Mouse (Mus musculus): ENCODE results near the gene Cntrl.
A peak's percentile ranks its signal among the peaks of the same experiment; 100 is the strongest.

Cntrl gene

DNA sequence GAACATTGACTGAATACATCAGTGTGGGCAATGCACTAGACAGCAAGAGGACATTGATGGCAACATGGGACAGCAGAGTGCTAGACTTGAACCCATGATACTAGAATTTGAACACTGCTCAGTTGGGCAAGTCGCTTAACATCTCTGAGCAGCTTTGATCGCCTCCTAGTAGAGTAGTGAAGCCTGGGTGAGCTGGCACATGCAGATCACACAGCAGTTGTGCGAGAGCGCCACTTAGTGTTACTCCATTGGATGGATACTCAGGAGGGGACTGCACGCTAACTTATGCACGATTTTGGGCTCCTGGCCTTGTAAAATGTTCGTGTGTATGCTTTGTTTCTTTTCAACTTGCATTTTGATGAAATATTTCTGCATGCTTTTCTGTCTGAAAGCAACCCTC is 15.4 kb downstream of the Cntrl start:
- DNase-seq (ENCODE audit: low read depth, low spot score): peak; percentile 53

GRCm38 (mm10) chr2:35131491-35131890 is 22.2 kb downstream of the Cntrl start:
- no peak for DNase-seq (ENCODE audit: low read depth, low spot score)

GRCm38 (mm10) chr2:35131991-35132661 is 22.8 kb downstream of the Cntrl start:
- DNase-seq (ENCODE audit: low read depth, low spot score): peak; percentile 97

GRCm38 (mm10) chr2:35132662-35133055 is 23.4 kb downstream of the Cntrl start:
- DNase-seq (ENCODE audit: low read depth, low spot score): no peak

DNA sequence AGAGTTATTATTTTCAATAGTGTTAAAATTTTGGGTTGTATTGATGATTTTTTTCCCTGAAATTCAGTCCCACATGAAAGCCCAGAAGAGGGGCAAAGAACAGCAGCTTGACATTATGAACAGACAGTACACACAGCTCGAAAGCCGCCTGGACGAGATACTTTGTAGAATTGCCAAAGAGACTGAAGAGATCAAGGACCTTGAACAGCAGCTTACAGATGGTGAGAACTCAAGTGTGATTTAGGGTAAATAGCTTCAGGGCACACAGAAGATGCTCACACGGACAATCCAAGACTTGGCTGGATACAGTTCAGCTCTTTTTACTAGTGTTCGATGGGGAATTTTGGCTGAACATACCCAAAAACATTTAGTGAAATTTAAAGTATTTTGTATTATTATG is 24.6 kb downstream of the Cntrl start:
- DNase-seq (ENCODE audit: low read depth, low spot score): no peak

- no peak for DNase-seq (ENCODE audit: low read depth, low spot score)
Measured at GRCm38 (mm10) chr2:35138576-35138975, 29.3 kb downstream of the Cntrl start.

DNA sequence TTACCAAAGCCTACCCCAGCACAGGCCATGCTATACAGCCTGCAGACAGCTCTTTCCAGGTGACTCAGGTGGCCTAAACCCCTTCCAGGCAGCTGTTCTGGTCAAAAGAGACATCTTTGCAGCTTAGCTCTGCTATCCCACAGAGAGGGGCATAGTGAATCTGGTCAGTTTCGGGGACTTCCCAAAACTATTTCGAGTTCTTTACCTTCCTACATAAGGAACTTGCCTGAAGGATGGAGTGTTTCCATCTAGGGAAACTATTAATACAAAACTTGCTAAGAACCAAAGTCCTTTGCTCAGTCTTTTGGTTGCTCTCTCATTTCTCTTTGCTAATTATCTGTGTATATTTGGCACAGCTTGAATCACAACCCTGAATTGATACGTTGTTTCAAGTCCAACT is 32.4 kb downstream of the Cntrl start:
- no peak for DNase-seq (ENCODE audit: low read depth, low spot score)

DNA sequence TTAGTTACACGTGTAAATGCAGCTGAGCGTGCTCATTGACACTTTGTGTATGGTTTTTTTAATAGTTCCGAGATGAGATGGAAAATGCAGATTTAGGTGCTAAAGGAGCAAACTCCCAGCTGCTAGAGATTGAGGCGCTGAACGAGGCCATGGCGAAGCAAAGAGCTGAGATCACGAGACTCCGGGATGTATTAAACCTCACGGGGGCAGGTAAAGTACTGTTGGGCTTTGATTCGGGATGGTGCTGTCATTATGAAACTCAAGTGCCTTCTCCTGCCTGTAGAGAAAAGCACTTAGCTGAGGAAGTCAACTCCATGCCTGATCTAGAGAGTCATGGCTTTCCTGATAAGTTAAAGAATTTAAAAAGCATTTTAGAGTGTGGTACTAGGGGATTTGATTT is 39.5 kb downstream of the Cntrl start:
- DNase-seq (ENCODE audit: low read depth, low spot score): no peak

DNA sequence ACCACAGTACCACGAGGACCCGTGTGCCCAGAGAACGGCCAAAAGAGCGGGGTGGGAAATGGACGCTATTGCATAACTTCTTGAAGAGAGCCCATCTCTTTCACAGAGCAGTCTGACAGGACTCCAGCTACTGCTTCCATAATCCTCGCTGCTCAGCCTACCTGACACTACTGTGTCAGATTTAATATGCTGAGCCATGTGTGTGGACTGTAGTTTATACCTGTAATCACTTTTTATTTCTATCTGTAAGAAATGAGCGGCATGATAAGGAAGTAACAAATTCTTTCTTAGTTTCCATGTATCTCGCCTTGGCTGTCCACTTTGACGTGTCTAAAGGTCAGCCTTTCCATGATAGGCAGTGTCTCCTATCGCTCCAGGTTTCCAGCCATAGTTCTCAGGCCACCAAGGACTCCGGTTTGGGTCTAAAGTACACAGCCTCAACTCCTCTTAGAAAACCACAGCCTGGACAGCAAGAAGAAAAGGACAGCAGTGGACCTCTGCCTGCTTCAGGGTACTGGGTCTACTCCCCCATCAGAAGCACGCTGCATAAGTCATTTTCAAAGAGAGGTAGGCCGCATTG is 42.1 kb downstream of the Cntrl start:
- DNase-seq (ENCODE audit: low read depth, low spot score): no peak

DNA sequence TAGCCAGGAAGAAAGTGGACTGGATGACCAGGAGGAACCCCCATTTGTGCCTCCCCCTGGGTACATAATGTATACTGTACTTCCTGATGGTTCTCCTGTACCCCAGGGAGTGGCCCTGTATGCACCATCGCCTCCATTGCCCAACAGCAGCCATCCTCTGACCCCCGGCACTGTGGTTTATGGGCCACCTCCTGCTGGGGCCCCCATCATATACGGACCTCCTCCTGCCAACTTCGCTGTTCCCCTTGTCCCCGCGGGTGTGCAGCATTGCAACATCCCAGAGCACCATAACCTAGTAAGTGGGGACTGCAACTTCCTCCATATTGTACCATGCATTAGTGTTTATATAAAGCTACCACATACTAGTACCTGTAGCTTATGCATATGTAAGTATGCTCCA is 43.9 kb downstream of the Cntrl start:
- DNase-seq (ENCODE audit: low read depth, low spot score): no peak

GRCm38 (mm10) chr2:35153844-35154554 is 44.7 kb downstream of the Cntrl start:
- no peak for DNase-seq (ENCODE audit: low read depth, low spot score)

GRCm38 (mm10) chr2:35156985-35157384 is 47.7 kb downstream of the Cntrl start:
- no peak for DNase-seq (ENCODE audit: low read depth, low spot score)

DNA sequence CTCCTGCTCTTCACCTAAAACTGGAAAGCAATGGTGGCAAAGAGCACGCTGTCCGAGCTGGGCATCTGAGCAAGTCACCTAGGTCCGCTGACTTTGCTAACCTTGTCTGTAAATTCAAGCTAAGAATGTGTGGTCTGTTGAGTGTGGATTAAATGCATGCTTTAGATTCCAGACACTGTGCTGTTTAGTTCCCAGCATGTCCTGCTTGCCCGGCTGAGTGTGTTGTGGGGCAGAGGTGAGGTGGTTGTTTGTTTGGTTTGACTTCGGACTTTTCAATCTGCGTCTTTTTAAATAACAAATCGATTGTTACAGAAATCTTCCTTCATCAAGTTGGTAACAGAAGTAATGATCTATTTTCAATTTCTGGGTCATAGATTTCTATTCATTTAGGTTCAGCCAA is 48.5 kb downstream of the Cntrl start:
- no peak for DNase-seq (ENCODE audit: low read depth, low spot score)

- no peak for DNase-seq (ENCODE audit: low read depth, low spot score)
Measured at GRCm38 (mm10) chr2:35158358-35158757, 49.1 kb downstream of the Cntrl start.

DNA sequence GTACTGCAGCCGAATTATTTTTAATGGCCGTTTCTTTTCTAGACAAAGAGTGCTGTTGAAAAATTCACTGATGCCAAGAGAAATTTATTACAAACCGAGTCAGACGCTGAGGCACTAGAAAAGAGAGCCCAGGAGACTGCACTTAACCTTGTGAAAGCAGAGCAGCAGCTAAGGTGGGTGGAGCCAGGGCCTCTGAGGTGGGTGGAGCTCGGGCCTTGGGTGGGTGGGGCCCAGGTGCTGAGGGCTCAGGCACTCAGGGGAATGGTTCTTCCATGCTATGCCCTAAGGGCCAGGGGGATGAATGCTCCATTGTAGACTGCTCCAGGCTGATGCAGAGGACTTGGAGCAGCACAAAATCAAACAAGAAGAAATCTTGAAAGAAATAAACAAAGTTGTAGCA is 50.9 kb downstream of the Cntrl start:
- DNase-seq (ENCODE audit: low read depth, low spot score): peak; percentile 45

DNA sequence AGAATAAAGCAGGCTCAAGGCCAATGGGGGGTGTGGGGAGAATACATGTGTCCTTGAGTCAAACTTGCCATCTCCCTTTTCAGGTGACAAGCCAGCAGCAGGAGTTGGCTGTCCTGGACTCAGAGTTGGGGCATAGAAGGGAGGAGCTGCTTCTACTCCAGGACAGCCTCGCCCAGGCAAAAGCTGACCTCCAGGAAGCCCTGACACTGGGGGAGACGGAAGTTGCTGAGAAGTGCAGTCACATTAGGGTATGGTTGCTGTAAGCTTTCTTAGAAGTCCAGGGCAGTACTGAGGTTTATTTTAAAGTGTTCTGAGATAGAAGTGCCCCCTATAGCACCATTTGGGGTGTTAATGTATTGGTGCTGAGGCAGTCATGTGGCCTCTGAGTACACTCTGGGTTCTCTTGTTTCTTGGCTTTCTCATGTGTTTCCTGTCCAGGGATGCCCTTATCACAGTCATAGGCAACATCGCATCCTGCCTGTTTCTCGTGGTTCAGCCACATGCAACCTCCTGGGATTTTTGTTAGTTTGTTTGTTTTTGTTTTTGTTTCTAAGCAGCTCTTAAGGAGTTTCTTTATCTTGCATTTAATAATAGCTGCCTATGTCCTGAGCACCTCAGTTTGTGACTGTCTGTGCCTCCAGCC is 52.7 kb downstream of the Cntrl start:
- DNase-seq (ENCODE audit: low read depth, low spot score): peak; percentile 17

DNA sequence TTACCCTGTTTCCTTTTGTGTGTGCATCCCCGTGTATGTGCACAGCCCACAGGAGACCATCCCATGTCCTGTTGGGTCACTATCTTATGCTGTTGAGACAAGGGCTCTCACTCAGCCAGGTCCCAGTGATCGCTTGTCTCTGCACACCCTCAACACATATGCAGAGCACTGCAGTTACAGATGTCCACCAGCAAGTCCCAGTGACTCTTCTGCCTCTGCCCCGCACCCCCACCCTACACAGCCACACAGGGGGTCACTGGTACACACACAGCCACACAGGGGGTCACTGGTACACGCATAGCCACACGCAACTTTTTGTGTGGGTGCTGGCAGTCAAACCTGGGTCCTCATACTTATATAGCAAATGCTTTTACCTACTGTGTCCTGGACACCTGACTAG is 54.1 kb downstream of the Cntrl start:
- DNase-seq (ENCODE audit: low read depth, low spot score): no peak

DNA sequence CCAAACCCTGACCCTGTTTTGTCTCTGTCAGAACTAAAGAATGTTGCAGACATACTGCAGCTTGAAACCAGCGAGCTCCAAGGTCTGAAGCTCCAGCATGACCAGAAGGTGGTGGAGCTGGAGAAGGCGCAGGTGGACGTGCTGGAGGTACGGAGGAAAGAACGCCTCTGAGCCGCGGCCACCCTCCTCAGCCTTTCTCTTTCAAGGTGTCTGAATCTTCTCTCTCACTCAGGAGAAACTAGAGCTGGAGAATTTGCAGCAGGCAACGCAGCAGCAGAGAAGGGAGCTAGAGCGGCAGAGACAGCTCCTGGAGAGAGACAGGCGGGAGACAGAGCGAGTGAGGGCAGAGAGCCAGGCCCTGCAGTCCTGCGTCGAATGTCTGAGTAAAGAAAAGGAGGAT is 56.1 kb downstream of the Cntrl start:
- no peak for DNase-seq (ENCODE audit: low read depth, low spot score)

- no peak for DNase-seq (ENCODE audit: low read depth, low spot score)
Measured at GRCm38 (mm10) chr2:35166816-35167215, 57.5 kb downstream of the Cntrl start.

GRCm38 (mm10) chr2:35169452-35169851 is 60.2 kb downstream of the Cntrl start:
- no peak for DNase-seq (ENCODE audit: low read depth, low spot score)

DNA sequence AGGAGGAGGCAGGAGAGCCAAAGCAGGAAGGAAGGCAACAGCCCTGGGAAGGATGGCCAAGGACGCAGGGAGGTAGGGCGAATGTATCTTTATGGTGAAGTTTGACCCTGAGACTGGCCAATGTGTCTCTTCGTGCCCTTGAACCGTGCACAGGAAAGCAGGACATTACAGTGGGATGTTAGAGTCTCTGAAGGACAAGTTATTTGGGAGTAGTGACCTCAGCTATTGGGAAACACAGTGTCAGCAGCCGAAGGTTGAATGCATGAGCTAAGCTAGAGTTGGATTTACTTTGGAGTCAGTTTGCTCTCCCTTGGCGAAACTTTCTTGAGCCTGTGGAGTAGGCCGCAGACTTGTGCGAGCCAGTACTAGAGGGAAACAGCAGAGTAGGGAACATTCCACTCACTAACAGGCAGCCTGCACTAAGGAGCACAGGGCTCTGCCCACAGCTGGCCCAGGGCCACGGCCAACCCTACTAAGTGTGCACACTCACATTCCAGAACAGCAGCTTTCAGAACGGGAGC is 62.1 kb downstream of the Cntrl start:
- DNase-seq (ENCODE audit: low read depth, low spot score): no peak

DNA sequence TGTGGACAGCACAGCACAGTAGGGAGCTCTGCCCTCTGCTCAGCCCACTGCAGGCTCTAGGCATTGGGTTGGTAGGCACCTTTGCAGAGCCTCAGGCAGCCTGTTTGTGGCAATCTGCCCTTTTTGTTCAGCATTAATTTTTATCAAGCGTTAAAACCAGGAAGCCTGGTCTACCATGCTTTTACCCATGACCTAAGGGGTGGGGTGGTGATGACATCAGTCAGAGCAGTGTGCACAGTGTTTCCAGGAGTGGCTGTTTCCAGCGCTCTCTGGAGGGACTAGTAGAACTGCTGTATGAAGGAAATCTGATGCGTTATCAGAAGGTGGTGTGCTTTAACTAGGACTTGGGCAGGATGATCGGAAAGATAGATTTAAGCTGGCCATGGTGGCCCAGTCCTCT is 63.0 kb downstream of the Cntrl start:
- DNase-seq (ENCODE audit: low read depth, low spot score): no peak
